Mouse (Mus musculus) T-helper 2 cell (primary cell): ENCODE data around the gene Trat1.

Source experiments
- in situ Hi-C: fragments of 300-600 bp; cut with MboI, MseI; formaldehyde crosslinking; loops from one replicate; pipeline ENCODE4 v1.15.1; 2025; ENCODE audit warnings: high pct_unique_total_duplicates

Trat1 gene

GRCm38 (mm10) chr16:48736890-48737289, 34.9 kb downstream of the Trat1 start:
- in situ Hi-C loops: no loop called here

- in situ Hi-C loops: loop anchor here (25.0 kb wide), 1 partner anchor 217 kb away; no protein-coding TSS in a partner anchor
Measured at GRCm38 (mm10) chr16:48720259-48720658, 51.6 kb downstream of the Trat1 start.

DNA sequence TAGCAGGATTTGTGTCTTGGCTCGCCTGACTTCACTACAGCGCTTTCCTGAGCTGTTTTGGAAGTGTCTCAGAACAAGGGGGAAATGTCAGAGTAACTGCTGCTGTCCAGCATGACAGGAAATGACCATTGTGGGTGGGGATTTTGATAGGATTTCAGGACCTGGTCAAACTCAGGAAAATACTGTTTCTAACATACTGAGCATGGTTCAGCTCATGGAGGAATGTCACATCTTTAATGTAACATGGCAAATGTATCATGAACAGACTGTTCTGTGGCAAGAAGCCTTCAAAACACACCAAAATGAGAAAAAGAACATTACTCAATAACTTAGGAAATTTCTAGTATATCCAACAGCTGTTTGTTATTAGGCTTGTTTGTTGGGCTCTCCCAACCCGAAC, 52.1 kb downstream of the Trat1 start:
- in situ Hi-C loops: loop anchor here (25.0 kb wide), 1 partner anchor 218 kb away; no protein-coding TSS in a partner anchor

DNA sequence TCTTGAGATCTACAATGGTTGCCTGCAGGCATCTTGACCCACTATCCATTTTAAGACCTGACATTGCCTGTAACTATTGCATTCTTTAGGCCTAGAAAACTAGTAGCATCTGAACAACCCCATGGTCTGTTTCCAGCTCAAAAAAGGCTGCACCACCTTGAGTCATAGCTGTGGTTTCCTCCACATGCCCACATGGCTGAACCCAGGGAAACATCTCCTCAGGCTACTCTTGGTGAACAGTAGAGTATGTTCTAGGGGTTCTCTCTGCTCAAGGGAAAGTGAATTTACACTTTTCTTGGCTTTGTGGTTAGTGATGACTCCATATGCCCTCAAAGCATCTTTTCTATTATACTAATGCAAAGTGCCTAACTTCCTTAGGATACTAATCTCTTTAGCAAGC, 55.5 kb downstream of the Trat1 start:
- in situ Hi-C loops: loop anchor here (25.0 kb wide), 1 partner anchor 221 kb away; no protein-coding TSS in a partner anchor

- in situ Hi-C loops: loop anchor here (25.0 kb wide), 1 partner anchor 235 kb away; no protein-coding TSS in a partner anchor
Measured at GRCm38 (mm10) chr16:48701896-48702295, 69.9 kb downstream of the Trat1 start.
